Mouse (Mus musculus): ENCODE data around the gene Kmt2e. TPM values are rescaled to one million over a fixed set of nuclear protein-coding genes. Genes with fewer than 3 reads are reported as not detected.

The Kmt2e gene
- polyA plus RNA-seq, 1 experiment from 2014 or later = 34.3 TPM

DNA sequence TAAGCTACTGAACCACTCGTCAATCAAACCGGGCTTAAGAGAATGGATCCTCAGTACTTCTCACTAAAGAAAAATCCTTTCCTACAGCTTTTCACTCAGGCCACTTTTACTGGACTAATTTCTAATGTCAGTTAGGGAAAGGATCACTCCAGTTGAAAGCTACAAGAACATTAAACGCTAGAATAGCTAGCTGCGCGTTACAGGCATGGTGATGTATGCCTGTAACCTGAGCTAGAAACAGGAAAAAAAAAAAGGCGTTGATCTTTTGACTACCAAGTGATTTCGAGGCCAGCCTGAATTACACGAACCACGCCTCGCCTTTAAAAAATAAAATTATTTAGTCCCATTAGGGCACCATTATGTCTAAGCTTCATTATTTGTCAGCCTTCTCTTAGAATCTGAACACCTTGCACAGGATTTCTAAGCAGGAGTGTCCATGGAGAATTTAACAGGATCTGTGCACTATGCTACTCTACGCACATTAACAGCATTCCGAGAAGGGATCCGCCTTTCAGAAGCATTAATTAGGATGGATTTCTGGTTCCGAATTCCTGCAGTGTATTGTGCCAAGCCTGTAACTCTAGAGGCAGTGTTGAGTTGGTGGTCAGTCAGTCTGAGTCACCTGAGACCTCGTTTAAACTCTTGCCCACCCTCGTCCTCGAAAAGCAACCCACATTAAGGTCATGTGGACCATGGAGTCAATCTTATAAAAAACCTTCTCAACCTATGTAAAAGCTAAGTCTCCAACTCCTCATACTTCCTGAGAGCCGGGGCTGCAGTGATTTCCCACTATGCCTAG lies 15.2 kb upstream of the Kmt2e start:
- 8% methylated on average over 18 of the region's 18 CpGs for WGBS (ENCODE audit: insufficient replicate concordance)
- Histone ChIP-seq H3K36me3 (replicated peaks) (peaks cover 35% of the 10 kb centered on the region), H3K4me1 (replicated peaks) (peaks cover 66% of the 10 kb centered on the region), H3K27me3 (no peaks in the 10 kb centered on the region), H3K9me3 (replicated peaks) (no peaks in the 10 kb centered on the region), H3K9ac (peak overlapping the region; percentile 80), H3K27ac (replicated peaks) (peak overlapping the region; percentile 88), H3K4me3 (replicated peaks) (peak overlapping the region; percentile 79), H3K4me2 (peak overlapping the region; percentile 84)
- ATAC-seq (ENCODE audit: insufficient read depth) = no peak

GRCm38 (mm10) chr5:23419616-23420170 lies 14.5 kb upstream of the Kmt2e start:
- 0 out of 2 replicates have a peak overlapping the region, but pooled peaks have one; percentile 80 for H3K9ac ChIP-seq
- peak overlapping the region; percentile 84 for H3K4me2 ChIP-seq
- peaks cover 42% of the 10 kb centered on the region for H3K36me3 ChIP-seq (replicated peaks)
- 44% methylated on average over 7 of the region's 7 CpGs for WGBS (ENCODE audit: insufficient replicate concordance)
- ATAC-seq (ENCODE audit: insufficient read depth) = no peak
- no peaks in the 10 kb centered on the region for H3K27me3 ChIP-seq
- no peaks in the 10 kb centered on the region for H3K9me3 ChIP-seq (replicated peaks)
- peak overlapping the region; percentile 79; the same call in 1 of the 2 replicates for H3K4me3 ChIP-seq (replicated peaks)
- peak overlapping the region; percentile 88; the same call in 1 of the 2 replicates for H3K27ac ChIP-seq (replicated peaks)
- H3K4me1 ChIP-seq (replicated peaks) = peaks cover 59% of the 10 kb centered on the region

GRCm38 (mm10) chr5:23420410-23420809 lies 13.8 kb upstream of the Kmt2e start:
- Histone ChIP-seq H3K27ac (replicated peaks) (no peak overlapping the region), H3K9ac (no peak overlapping the region), H3K4me1 (replicated peaks) (peaks cover 53% of the 10 kb centered on the region), H3K9me3 (replicated peaks) (no peaks in the 10 kb centered on the region), H3K27me3 (no peaks in the 10 kb centered on the region), H3K36me3 (replicated peaks) (peaks cover 42% of the 10 kb centered on the region), H3K4me2 (no peak overlapping the region), H3K4me3 (replicated peaks) (no peak overlapping the region)
- 79% methylated on average over 1 of the region's 1 CpGs for WGBS (ENCODE audit: insufficient replicate concordance)
- no peak for ATAC-seq (ENCODE audit: insufficient read depth)

- H3K9ac ChIP-seq = no peak overlapping the region
- no peaks in the 10 kb centered on the region for H3K9me3 ChIP-seq (replicated peaks)
- no peaks in the 10 kb centered on the region for H3K27me3 ChIP-seq
- no peak for ATAC-seq (ENCODE audit: insufficient read depth)
- H3K4me3 ChIP-seq (replicated peaks) = no peak overlapping the region
- peaks cover 50% of the 10 kb centered on the region for H3K36me3 ChIP-seq (replicated peaks)
- H3K27ac ChIP-seq (replicated peaks) = no peak overlapping the region
- peaks cover 53% of the 10 kb centered on the region for H3K4me1 ChIP-seq (replicated peaks)
- 82% methylated on average over 2 of the region's 2 CpGs for WGBS (ENCODE audit: insufficient replicate concordance)
- no peak overlapping the region for H3K4me2 ChIP-seq
These were observed 12.8 kb upstream of the Kmt2e start for GRCm38 (mm10) chr5:23421440-23421839.

DNA sequence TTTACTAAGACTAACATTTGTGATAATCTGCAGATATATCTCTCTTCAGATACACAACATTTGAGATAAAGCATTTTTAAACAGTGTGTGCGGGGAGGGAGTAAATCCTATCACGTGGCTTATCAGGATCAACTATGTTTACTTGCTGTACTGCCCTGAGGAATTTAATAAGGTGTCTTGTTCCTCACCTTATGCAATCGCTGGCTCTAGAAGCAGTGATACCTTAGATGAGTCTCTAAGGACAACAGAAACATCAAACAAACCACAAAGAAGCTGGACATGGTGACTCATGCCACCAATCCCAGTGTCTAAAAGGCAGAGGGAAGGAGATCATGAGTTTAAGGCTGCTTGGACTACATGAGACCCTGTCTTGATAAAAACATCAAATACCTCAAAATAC lies 11.2 kb upstream of the Kmt2e start:
- Histone ChIP-seq H3K4me1 (replicated peaks) (peaks cover 52% of the 10 kb centered on the region), H3K9me3 (replicated peaks) (no peaks in the 10 kb centered on the region), H3K4me3 (replicated peaks) (no peak overlapping the region), H3K36me3 (replicated peaks) (peaks cover 51% of the 10 kb centered on the region), H3K27me3 (no peaks in the 10 kb centered on the region), H3K27ac (replicated peaks) (no peak overlapping the region), H3K9ac (no peak overlapping the region), H3K4me2 (no peak overlapping the region)
- 63% methylated on average over 3 of the region's 3 CpGs for WGBS (ENCODE audit: insufficient replicate concordance)
- ATAC-seq (ENCODE audit: insufficient read depth) = no peak

GRCm38 (mm10) chr5:23427501-23427900 lies 6.7 kb upstream of the Kmt2e start:
- Histone ChIP-seq H3K36me3 (replicated peaks) (peaks cover 38% of the 10 kb centered on the region), H3K27me3 (no peaks in the 10 kb centered on the region), H3K9me3 (replicated peaks) (no peaks in the 10 kb centered on the region), H3K9ac (no peak overlapping the region), H3K4me1 (replicated peaks) (peaks cover 54% of the 10 kb centered on the region), H3K4me2 (peak overlapping the region; percentile 25; the same call in 1 of the 2 replicates), H3K27ac (replicated peaks) (no peak overlapping the region; the same call in 1 of the 2 replicates), H3K4me3 (replicated peaks) (no peak overlapping the region)
- no peak for ATAC-seq (ENCODE audit: insufficient read depth)
- WGBS (ENCODE audit: insufficient replicate concordance) = 27% methylated on average over 1 of the region's 1 CpGs

DNA sequence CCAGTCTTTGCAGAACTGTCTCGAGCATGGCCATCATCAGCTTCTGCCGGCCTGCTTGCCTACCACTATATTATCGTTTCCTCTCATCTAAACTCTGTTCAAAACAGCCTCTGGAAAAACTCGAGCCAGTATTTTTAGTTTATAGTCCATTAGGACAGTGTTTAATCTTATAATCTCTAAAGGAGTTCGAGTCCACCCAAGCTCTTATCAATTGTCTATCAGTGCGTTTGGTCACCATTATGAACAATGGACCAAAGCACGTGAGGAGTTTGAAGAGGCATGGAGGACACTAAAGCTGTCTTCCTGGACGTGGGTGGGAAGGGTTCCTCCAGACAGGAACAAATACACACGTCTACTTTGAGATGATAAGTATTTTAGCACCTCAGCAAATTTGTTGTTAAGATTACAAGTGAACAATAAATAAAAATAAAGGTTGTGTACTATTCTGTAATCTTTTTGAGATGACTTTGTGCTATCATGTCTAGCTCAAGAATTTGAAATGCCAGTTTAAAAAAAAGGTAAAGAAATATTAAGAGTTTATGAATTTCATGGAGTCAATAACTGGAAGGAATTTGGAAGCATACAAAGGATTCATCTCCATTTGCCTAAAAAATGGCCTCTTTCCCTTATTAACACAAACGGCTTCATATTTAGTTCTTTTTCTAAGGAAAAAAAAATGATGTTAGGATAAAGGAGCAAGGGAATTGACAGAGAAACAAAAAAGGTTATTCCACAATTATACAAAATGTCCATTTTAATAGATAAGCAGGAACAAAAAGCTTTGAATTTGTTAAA lies 3.0 kb upstream of the Kmt2e start:
- H3K9ac ChIP-seq = peak overlapping the region; percentile 19
- no peak for ATAC-seq (ENCODE audit: insufficient read depth)
- H3K27ac ChIP-seq (replicated peaks) = peak overlapping the region; percentile 56
- H3K36me3 ChIP-seq (replicated peaks) = peaks cover 11% of the 10 kb centered on the region
- H3K4me3 ChIP-seq (replicated peaks) = peak overlapping the region; percentile 97
- no peaks in the 10 kb centered on the region for H3K9me3 ChIP-seq (replicated peaks)
- peaks cover 46% of the 10 kb centered on the region for H3K4me1 ChIP-seq (replicated peaks)
- no peaks in the 10 kb centered on the region for H3K27me3 ChIP-seq
- peak overlapping the region; percentile 88 for H3K4me2 ChIP-seq
- 4% methylated on average over 10 of the region's 10 CpGs for WGBS (ENCODE audit: insufficient replicate concordance)

DNA sequence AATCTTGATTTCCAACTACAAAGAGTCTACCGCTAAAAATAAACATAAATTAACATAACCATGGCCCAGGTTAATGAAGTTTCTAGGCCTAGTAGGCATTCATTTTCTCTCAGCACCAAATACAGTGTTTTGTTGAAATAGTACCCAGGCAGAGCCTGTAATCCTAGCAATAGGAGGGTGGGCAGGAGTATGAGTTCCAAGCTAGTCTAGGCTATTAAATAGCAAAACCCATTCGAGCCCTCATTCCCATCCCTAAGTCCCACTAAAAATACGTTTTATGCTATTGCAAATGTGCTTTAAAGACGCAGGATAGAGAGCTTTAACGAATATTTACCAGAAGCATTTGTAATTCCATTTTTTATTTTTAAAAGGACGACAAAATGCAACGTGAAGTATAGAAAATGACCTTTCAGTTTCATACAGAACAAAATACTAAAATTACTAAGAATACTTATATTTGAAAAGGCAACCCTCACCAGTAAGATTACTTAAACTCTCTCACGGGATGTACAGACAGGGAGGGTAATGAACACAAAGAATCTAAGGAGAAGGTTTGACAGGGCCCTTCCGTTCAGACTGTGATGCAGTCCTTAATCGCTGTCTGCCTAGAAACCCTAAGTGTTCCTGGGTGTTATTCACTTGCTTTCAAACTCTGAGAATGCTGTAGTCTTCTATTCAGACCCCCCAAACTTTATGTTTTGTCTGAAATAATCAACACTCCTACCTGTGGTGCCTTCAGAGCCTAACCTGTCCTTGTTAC lies 2.1 kb upstream of the Kmt2e start:
- Histone ChIP-seq H3K9ac (peak overlapping the region; percentile 98), H3K4me1 (replicated peaks) (peaks cover 44% of the 10 kb centered on the region), H3K4me3 (replicated peaks) (peak overlapping the region; percentile 97), H3K4me2 (peak overlapping the region; percentile 88), H3K27ac (replicated peaks) (peak overlapping the region; percentile 100), H3K9me3 (replicated peaks) (no peaks in the 10 kb centered on the region), H3K36me3 (replicated peaks) (peaks cover 5% of the 10 kb centered on the region), H3K27me3 (no peaks in the 10 kb centered on the region)
- no peak for ATAC-seq (ENCODE audit: insufficient read depth)
- under 1% methylated on average over 10 of the region's 10 CpGs for WGBS (ENCODE audit: insufficient replicate concordance)

DNA sequence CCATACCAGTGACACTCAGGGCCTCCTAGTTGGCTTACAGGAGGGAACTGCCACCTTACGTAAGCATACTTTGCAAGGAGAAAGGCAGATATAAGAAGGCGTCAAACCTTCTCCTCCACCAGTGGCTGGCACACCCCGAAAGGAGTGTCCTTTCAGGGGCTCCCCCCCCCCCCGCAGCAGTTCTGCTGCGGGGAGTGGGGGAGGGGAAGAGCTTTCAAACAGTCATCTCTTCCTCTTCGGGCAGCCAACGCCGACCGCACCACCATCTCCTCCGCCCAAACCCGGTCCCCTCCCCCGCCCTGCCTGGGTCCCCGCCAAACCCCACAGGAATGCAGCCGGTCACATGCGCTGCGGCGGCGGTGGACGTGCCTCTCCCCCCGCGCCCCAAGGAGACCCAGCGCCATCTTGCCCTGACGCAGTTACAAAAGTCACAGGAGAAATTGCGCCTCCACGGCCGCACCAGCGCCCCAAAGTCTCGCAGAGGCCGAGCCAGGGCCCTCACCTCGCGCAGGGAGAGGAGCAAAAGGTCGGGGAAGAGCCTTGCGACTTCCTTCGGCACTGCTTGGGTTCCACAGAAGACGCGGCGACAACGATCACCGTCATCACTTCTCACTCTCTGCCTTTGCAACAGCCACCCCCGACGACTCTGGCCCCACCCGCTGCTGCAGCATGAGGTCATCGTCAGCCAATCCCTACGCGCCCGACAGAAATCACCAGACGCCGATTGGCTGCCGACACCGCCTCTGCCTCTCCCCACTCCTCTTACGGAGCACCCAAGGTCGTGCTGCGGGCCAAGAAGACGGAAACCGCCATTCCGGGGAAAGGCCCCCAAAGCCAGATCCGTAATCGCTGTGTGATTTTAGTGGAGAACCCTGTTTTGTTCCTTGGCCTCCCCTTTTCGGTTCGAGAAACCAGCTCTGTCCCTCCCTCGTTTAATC lies 1.3 kb upstream of the Kmt2e start:
- ATAC-seq (ENCODE audit: insufficient read depth) = peak; percentile 87
- WGBS (ENCODE audit: insufficient replicate concordance) = under 1% methylated on average over 60 of the region's 61 CpGs
- peak overlapping the region; percentile 98 for H3K9ac ChIP-seq

More for the DNA sequence above, 1.3 kb upstream of the Kmt2e start:
- Histone ChIP-seq H3K27ac (replicated peaks) (peak overlapping the region; percentile 100), H3K9me3 (replicated peaks) (no peaks in the 10 kb centered on the region), H3K4me1 (replicated peaks) (peaks cover 40% of the 10 kb centered on the region), H3K4me3 (replicated peaks) (peak overlapping the region; percentile 97), H3K36me3 (replicated peaks) (no peaks in the 10 kb centered on the region; the same call in 1 of the 2 replicates), H3K4me2 (peak overlapping the region; percentile 88), H3K27me3 (no peaks in the 10 kb centered on the region)
